Mouse (Mus musculus): Measurements from ENCODE around the gene Zfp943. TPM values are rescaled to one million over a fixed set of nuclear protein-coding genes. Genes with fewer than 3 reads are reported as not detected.

Zfp943 gene
- 0.52 and 1.3 TPM in 2 replicates for polyA plus RNA-seq (2012)

GRCm38 (mm10) chr17:21962107-21962907, at the start of gene Zfp943, which contains the start of gene Zfp942:
Gene Zfp943, plus strand, starts transcription at chr17:21962552.
Gene Zfp942, minus strand, starts transcription at chr17:21962464.

Other genes with a start within 250 kb of the Zfp943 start
- gene Zfp229, start 231.8 kb upstream of the Zfp943 start, polyA plus RNA-seq (2012), result 1.0 and 2.9 TPM in 2 replicates
- 0.29 and 0.50 TPM in 2 replicates for gene Zfp820, start 116.8 kb upstream of the Zfp943 start, polyA plus RNA-seq (2012)
- 0.29 and 0.75 TPM in 2 replicates for gene Zfp995, start 52.6 kb upstream of the Zfp943 start, polyA plus RNA-seq (2012)
- 0.86 TPM in 2 replicates for gene Zfp942, start 88 bp upstream of the Zfp943 start, polyA plus RNA-seq (2012)
- gene Zfp947, start 203.6 kb downstream of the Zfp943 start, polyA plus RNA-seq (2012), result 0.11 and 0.13 TPM in 2 replicates

Data from megakaryocyte-erythroid progenitor cell, adult 5 weeks (primary cell).